Mouse (Mus musculus) 3T3-L1 (cell line): ENCODE results near the gene Mob4.
"Not testable (repeated sequence)": the region's sequence is repeated elsewhere in the genome, so short reads cannot be mapped to it uniquely, and the experiment has no call there.

Experiments
- DNase-seq: peaks from one replicate; pipeline ENCODE4 v3.0.0-alpha.2; 2015; ENCODE audit warnings: low read depth, low spot score

Mob4 gene

DNA sequence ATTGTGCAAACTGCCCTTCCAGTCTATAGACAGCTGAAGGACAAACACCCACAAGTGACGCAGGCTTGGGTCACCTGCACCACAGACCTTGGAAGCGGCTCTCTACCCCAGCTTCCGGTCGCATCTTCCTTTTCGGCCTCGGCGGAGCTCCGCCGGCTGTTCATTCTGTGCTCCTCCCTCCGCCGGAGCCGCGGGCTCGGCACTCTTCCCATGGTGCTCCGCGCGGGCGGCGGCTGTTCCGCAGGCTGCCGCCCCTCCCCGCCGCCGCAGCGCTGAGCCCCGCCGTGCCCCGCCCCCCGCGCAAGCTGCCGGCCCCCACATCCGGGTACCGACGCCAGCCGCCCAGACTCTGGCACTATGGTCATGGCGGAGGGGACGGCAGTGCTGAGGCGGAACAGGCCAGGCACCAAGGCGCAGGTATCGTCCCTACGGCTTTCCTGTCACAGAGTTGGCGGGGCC, at the start of gene Mob4:
Gene Mob4, plus strand, starts transcription at position 289 of the 459 bp plus-strand sequence.
- peak; percentile 80 for DNase-seq

DNA sequence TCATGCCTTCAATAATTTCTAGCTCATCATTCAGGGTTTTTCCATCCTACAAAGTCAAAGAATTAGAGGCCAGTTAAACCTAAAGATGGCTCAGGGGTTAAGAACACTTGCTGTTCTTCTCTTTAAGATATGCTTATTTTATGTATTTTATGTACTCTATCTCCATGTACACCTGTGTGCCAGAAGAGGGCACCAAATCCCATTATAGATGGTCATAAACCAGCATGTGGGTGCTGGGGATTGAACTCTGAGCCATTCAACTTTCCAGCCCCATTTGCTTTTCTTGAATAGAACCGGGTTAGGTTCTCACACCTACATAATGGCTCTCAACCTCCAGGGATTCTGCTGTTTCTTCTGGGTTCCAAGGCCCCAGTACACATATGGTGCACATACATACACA, 48.9 kb upstream of the Mob4 start:
- peak; percentile 64 for DNase-seq

- DNase-seq: peak; percentile 40
Observed at GRCm38 (mm10) chr1:55085781-55086366, 45.2 kb upstream of the Mob4 start.

GRCm38 (mm10) chr1:55086868-55087400, 44.1 kb upstream of the Mob4 start:
- peak; percentile 49 for DNase-seq

DNA sequence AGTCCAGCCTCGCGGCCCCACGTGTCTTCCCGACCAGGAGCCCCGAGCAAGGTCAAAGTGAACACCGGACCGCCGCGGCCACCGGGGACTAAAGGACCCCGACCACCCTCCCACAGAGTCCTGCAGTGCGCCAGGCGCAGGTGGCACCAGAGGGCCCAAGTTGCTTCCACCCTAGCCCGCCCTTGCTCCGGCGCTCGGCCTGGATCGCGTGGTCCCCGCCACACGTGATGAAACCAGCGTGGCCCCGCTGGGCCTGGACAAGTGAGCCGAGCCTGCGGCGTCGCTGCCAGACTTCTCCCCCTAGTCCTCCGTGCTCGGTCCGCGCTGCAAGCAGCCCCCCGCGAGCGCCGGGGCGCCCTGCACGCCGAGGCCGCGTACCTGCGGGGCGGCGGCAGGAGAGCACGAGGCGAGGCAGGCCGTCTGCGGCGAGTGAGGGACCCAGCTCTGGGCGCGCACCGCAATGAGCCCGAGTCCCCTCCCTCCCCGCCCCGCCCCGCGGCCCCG, 43.6 kb upstream of the Mob4 start:
- no peak for DNase-seq

DNA sequence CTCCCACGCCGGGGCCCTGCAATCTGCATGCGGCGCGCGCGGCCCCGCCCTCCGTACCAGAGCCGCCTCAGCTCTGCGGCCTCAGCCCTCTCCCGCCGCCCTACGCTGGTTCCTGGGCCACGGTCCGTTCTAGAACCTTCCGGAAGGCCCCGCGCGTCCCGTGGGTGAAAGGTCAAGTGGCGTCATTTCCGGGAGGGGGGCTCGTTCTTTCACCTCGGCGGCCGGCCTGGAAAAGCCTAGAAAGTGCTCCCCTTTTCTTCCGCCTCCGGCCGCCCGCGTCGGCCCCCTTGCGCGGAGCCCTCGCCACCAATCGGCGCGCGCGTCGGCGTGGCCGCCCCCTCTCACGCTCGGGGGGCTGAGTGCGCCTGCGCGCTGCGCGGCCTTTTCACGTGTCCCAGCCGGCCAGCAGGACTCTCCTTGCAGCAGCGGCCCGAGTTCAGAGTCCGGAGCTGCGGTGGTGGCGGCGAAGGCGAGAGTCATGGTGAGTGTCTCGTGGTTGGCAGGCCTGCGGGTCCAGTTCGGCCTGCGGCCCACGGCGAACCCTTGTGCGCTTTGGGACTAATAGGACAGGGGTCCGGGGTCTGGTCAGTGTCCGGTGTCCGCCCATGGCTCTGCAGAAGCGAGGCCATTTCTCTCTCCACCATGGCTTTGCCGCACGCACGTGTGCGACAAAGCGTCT, 43.0 kb upstream of the Mob4 start, which contains the start of the genes Hspe1 and Hspd1:
Gene Hspe1, plus strand, starts transcription at position 201 of the 679 bp plus-strand sequence.
Gene Hspd1, minus strand, starts transcription at position 312 of the 679 bp plus-strand sequence.
- DNase-seq: peak; percentile 98

DNA sequence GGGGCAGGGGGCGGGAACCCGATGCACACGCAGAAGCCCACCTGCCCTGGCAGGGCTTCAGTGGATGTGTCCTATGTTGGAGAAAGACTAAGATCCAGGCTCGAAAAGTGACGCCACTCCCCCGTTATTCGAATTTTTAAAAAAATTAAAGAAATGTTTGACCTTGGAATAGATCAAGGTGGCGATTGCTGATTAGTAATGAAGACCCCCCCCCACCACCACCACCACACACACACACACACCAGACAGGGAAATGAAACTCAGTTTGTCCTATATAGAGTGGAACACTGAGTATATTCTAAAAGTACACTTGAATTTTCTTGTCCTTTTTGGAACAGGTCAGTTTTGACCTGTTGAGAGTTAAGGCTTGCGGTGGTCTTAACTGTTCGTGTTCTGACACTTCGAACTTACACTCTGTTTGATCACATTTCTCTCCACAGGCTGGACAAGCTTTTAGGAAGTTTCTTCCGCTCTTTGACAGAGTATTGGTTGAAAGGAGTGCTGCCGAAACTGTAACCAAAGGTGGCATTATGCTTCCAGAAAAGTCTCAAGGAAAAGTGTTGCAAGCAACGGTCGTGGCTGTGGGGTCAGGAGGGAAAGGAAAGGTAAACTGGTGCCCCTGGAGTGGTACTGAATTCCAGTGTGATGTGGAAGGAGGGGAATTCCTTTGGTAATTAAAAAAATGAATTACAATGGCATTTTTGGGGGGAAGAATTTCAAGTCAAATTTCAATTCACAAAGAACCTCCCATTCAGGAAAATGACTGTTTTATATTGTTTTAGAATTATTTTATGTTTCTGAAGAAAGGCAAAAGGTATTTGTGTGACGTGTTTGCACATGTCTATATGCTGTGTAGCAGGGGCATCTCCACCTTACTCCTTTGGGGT, 42.2 kb upstream of the Mob4 start:
- no peak for DNase-seq

- peak; percentile 37 for DNase-seq
Observed at GRCm38 (mm10) chr1:55089498-55090064, 41.5 kb upstream of the Mob4 start.

- no peak for DNase-seq
Observed at GRCm38 (mm10) chr1:55092056-55092455, 39.0 kb upstream of the Mob4 start.

DNA sequence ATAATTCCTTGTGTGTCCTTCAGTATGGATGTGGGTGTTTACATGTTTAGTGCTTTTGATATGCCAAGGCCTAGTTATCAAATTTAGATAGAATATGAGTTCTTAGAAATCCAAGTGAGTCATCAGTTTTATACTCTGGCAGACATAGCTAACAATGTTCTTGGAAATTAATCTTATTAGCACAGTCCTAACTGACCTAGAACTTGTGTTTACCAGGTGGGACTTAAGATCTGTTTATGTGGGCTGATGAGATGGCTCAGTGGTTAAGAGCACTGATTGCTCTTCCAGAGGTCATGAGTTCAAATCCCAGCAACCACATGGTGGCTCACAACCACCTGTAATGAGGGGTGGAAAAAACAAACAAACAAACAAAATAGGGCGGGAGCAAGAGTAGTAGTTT, 38.6 kb upstream of the Mob4 start:
- no peak for DNase-seq

DNA sequence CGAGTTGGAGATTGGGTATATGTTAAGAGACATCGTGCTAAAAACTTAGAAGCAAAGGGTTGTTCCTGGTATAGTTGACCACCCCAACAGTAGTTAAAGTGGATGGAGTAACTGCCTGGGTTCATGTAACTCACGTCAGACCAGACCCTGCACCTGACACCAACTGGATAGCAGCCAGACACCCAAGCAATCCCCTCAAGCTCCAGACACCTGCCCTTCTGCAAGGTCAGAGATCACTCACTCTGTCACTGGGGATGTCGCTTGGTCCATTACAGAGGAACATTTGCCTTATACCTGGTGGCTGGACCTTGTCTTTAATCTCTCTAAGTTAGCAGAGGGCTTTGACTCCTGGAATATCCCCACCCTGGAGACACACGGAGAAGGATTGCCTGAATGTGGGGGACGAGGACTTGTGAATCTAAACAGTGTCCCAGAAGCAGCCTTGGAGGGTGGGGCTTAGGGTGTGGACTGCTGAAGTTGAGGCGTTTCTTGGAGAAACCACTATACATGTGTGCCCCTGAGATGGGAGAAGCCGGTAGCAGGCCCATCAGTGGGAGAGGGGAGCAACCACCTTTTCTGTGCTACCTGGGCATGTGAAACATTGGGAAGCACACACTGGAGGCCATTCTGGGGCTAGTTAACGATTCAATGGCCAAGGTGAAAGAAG, 24.0 kb upstream of the Mob4 start:
- no peak for DNase-seq

DNA sequence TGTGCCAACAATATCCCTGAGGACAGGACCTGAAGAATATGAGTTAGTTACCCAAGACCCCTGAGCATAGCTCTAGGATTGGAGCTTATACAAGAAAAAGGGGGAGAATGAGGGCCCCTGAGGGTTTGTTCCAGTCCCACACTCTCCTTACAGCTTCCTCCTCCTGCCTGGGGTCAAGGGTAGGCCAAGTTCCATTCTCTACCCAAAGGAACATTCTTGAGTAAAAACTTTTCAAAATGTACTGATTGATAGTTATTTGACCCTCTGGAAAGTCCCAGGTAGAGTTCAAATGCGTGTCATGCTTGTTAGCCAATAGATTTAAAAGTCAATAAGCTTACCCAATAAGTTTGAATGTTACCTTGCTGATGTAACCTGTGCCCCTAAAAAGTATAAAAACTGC, 23.4 kb upstream of the Mob4 start:
- no peak for DNase-seq

DNA sequence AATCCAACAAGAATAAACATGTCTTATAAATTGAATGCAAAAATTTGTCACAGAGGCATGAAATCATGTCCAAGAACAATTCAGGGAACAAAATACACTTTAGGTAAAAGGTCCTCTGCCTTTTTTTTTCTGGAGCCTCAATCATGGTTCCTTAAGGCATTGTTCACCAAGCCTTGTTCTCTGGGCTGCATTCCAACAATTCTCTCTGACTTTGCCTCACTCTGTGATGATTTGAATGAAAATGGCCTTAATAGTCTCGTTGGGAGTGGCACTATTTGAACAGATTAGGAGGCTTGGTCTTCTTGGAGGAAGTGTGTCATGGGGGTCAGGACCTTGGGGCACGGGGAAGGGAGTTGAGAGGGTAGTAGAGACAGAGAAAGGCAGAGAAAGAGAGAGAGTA, 22.6 kb upstream of the Mob4 start:
- peak; percentile 26 for DNase-seq

DNA sequence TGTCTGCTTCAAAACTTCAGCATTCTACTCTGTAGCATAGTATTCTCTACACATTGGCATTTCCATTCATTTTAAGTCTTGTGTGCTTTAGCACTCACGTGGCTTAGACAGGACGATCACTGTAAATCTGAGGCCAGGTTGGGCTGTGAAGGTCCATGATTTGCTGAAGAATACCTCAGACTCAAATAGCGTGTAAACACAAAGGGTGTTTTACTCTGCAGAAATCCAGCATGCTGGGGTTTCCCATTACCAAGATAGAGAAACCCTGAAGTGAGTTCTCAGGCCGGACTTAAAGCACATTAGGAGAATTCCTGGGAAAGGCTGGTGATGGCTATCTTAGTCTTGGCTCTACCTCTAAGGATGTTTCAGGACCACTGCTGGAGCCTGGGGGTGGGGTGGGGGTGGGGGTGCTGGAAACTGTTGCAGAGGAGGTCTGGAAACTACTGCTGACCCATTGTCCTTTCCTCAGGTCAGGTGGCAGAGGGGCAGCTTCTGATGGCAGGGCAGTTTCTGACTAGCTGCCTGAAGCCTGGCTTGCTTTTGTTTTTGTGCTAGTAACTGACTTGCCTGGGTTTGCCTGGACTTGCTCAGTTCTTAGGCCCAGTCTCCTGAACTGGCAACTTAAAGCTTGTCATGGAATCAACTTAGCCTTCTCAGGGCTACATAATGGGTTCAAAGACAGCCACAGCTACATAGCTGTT, 21.8 kb upstream of the Mob4 start:
- no peak for DNase-seq

- no peak for DNase-seq
Observed at GRCm38 (mm10) chr1:55123046-55123445, 8.0 kb upstream of the Mob4 start.

DNA sequence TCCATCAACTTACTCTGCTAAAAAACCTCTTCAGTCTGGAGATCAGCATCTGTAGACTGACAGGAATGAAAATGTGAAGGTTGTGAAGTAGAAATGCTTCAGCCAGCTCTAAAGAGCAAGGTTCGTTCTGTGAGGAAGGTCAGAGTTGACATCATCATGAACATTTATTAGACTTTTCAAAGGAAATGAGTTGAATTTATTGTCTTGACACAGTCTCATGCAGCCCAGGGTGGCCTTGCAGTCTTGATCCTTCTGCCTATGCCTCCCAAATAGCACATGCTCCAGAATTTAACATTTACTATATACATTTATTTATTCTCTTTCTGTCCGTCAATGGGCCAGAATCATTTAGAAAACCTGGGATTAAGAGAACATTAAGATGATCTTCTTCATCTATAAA, 7.5 kb upstream of the Mob4 start:
- no peak for DNase-seq

- not testable (repeated sequence) for DNase-seq
Observed at GRCm38 (mm10) chr1:55124136-55124535, 6.9 kb upstream of the Mob4 start.

- no peak for DNase-seq
Observed at GRCm38 (mm10) chr1:55129716-55130115, 1.3 kb upstream of the Mob4 start.

DNA sequence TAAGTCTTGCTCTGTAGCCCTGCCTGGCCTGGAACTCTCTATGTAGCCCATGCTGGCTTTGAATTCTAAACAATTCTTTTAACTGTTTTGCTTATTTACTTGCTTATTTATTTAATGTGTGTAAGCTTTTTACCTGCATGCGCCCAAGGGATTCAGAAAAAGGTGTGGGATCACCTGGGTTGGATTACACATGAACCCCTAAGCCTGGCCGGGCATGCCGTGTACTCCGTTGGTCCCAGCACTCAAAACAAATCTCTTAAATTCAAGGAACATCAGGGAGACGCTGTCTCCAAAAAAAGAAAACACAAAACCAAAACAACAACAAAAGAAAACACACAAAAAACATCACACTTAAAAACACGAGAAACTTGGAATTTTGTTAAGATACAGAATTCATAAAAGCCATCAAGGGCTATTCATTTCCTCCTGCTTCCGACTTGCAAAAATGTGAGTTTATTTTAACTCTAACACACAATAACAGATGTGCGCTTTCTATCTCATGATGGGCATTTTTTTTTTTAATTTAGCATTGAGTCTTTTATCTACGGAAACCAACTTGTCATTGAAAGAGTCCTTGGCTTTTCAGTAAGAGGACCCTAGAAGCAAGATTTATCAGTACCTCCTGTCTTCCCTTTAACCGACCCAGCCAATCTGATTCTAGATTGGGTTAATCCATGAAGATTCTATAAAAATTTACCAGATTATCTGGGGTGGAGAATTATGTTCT, 678 bp upstream of the Mob4 start:
- DNase-seq: no peak
